Mouse (Mus musculus) E14TG2a.4 (cell line): ENCODE results near the gene Tenm2.

Experiments used
- H3K27me3 ChIP-seq: 2 replicates; pipeline ENCODE4 v1.6.1; 2014; ENCODE audit warnings: low read length, control low read depth; ENCODE audit not compliant: insufficient read depth
- H3K36me3 ChIP-seq: 2 replicates; pipeline ENCODE4 v1.6.1; 2014; ENCODE audit warnings: low read length, control low read depth; ENCODE audit not compliant: insufficient read depth
- H3K4me1 ChIP-seq: replicated peaks from 2 replicates; pipeline ENCODE4 v1.6.1; 2014; ENCODE audit warnings: low read depth, low read length, control low read depth
- H3K4me3 ChIP-seq: replicated peaks from 2 replicates; pipeline ENCODE4 v1.5.1; 2014; ENCODE audit warnings: mild to moderate bottlenecking, low read length
- H3K9me3 ChIP-seq: 2 replicates; pipeline ENCODE4 v1.6.1; 2014; ENCODE audit warnings: low read length, control low read depth
- CTCF ChIP-seq: conservative IDR thresholded peaks from 2 replicates; pipeline ENCODE4 v1.5.1; 2014; ENCODE audit warnings: low read length
- NANOG ChIP-seq: IDR thresholded peaks from 2 replicates; pipeline ENCODE4 v1.6.1; 2014; ENCODE audit warnings: borderline replicate concordance, low read length, mixed read lengths
- POU5F1 ChIP-seq: IDR thresholded peaks from 2 replicates; pipeline ENCODE4 v1.6.1; 2014; ENCODE audit warnings: low read length, borderline replicate concordance

The Tenm2 gene

DNA sequence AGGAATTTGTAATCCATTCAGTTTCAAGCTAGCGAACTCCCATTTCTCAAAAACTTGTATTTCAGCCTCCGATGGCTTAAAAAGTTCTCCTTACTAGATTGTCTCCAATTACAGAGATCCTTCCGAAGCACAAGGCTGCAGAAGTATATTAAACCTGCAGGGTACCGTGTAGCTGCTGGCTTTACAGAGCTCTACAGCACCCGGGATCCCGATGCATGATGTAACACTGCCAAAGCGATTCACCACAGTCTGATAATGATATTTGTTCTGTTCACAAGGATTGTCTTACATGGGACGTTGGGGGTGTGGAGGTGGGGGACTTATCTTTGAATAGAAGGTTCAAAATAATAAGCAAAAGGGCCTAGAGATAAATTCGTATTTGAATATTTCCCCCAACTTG is 564.6 kb downstream of the Tenm2 start:
- Histone ChIP-seq H3K4me1 (no peaks in the 10 kb centered on the region), H3K36me3 (no peaks in the 10 kb centered on the region), H3K4me3 (no peak overlapping the region), H3K27me3 (peaks cover 6% of the 10 kb centered on the region; the same call in 1 of the 2 replicates), H3K9me3 (no peaks in the 10 kb centered on the region)
- TF ChIP-seq POU5F1 = no peak
- TF ChIP-seq NANOG = no peak
- no peak for TF ChIP-seq CTCF

DNA sequence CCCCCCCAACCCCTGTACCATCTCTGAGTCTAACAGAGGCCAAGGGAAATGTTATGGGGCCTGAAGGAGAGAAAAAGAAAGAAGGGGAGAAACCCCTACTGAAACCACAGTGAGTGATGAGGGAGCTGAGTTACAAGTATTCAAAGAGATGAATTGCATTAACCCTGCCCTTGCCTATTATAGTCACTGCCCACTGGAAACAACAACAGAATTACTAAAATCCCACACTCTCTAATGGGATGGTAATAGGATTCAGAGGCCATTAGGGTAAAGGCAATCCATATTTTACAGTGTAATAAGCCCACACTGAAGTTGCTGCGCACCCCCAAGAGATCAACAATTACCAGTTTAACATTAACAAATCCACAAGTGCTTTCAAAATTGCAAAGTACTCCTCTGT is 571.7 kb downstream of the Tenm2 start:
- Histone ChIP-seq H3K9me3 (no peaks in the 10 kb centered on the region), H3K4me1 (no peaks in the 10 kb centered on the region), H3K36me3 (no peaks in the 10 kb centered on the region), H3K27me3 (no peaks in the 10 kb centered on the region), H3K4me3 (no peak overlapping the region)
- TF ChIP-seq NANOG (no peak), POU5F1 (no peak), CTCF (no peak)

DNA sequence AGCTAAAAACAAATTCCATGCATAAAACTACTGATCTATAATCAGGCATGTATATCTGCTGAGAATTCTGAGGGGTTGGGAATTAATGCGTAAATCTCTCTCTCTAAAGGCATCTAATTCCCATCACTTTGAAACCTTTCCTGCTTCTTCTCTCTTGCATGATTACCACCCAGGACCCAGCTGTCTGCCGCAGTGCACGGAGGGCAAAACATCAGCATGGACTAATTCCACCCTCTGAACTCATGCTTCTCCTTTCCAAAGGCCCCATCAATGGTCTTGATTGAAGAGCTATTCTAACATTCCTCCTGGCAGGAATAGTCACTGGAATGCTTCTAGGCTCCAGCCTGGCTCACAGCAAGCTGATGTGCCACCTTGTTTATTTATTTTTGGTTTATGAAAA is 572.2 kb downstream of the Tenm2 start:
- TF ChIP-seq CTCF (no peak), POU5F1 (no peak), NANOG (no peak)
- no peaks in the 10 kb centered on the region for H3K9me3 ChIP-seq
- no peaks in the 10 kb centered on the region for H3K4me1 ChIP-seq
- H3K36me3 ChIP-seq = no peaks in the 10 kb centered on the region
- H3K27me3 ChIP-seq = no peaks in the 10 kb centered on the region
- H3K4me3 ChIP-seq = no peak overlapping the region

DNA sequence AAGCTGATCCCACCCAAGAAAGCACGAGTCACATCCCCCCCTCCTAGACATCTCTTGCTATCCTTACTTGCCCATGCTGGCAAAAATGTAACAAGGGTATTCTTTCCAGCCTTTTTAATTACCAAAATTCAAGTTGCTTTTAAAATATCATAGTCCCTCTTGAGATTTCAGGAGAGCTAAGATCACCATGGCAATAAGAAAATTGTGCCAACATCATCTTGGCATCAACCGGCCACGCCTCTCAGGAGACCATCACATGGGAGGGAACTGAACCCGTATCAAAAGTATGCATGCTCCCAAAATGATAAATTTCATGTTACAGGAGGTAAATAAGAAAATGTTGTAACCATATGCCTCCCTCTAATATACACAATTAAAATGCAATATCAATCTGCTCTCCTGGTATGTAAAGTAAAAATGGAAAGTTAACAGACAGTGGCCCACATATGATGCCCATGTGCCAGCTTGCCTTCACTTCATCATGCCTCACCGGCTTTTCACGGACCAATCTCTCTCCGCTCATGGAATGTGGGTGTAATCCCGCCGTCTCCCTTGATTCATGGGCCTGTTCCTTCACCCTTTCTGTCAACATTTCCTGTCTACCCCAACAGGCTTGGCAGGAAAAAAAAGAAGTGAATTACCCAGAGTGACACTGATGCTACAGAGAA is 582.0 kb downstream of the Tenm2 start:
- H3K36me3 ChIP-seq = no peaks in the 10 kb centered on the region
- no peak overlapping the region for H3K4me3 ChIP-seq
- no peaks in the 10 kb centered on the region for H3K4me1 ChIP-seq
- no peaks in the 10 kb centered on the region for H3K9me3 ChIP-seq
- H3K27me3 ChIP-seq = no peaks in the 10 kb centered on the region
- TF ChIP-seq CTCF (no peak), POU5F1 (no peak), NANOG (no peak)

DNA sequence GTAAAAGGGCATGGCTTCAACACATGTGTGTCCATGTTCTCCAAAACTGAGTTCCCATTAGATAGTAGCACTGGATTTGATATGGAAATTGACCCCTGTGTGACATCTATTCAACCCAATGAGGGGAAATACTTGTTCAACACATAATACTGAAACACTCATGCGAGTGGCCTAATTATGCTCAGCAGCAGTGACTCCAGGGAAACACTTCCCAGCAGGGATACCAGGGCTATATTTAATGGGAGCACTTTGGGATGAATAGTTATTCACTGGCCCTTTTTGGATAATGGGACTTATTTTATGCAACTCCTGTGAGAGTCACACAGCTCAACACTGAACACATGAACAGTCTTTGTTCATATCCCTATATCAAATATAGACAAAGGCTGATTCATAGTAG is 588.6 kb downstream of the Tenm2 start:
- no peaks in the 10 kb centered on the region for H3K4me1 ChIP-seq
- no peaks in the 10 kb centered on the region for H3K27me3 ChIP-seq
- no peaks in the 10 kb centered on the region for H3K36me3 ChIP-seq
- no peaks in the 10 kb centered on the region for H3K9me3 ChIP-seq
- TF ChIP-seq CTCF = no peak
- TF ChIP-seq POU5F1 = no peak
- no peak for TF ChIP-seq NANOG
- no peak overlapping the region for H3K4me3 ChIP-seq

DNA sequence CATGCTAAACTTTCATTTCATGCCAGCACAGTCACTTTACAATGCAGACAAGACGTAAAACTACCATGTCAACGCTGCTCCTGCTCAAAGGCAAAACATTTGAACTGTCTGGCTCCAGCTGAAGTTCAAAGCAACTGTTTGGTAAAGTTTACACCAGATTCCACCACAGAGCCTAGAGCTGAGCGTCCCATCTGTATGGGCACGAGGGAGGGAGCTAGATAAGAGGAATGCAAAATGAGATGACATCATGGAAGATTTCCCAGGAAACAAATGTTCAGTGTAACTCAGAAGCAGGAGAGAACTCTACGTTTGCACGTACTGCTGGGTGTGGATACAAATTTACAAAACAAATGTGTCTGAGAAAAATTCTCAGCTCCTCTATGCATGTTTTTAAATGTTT is 600.7 kb downstream of the Tenm2 start:
- Histone ChIP-seq H3K27me3 (no peaks in the 10 kb centered on the region), H3K36me3 (no peaks in the 10 kb centered on the region), H3K4me3 (no peak overlapping the region), H3K9me3 (no peaks in the 10 kb centered on the region), H3K4me1 (no peaks in the 10 kb centered on the region)
- TF ChIP-seq NANOG (no peak), CTCF (no peak), POU5F1 (no peak)

DNA sequence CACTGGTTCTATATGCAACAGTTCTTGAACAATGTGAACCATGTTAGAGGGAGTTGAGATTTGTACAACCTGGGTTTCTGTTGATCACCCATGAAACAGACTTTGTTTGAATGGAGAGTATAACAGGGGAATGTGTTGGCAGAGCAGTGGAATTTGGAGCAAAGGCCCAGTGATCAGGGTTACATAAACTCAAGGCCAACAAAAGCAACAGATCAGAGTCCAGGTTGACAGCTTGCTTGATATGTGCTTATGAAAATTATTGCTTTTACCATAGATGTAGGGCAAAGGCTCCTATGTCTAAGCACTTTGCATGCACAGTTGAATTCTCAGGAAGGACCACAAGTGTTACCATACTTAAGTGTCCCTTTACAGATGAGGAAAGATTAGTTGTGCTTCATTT is 603.6 kb downstream of the Tenm2 start:
- no peaks in the 10 kb centered on the region for H3K36me3 ChIP-seq
- H3K27me3 ChIP-seq = no peaks in the 10 kb centered on the region
- H3K9me3 ChIP-seq = no peaks in the 10 kb centered on the region
- H3K4me3 ChIP-seq = no peak overlapping the region
- TF ChIP-seq NANOG = no peak
- no peak for TF ChIP-seq CTCF
- TF ChIP-seq POU5F1 = no peak
- H3K4me1 ChIP-seq = no peaks in the 10 kb centered on the region

DNA sequence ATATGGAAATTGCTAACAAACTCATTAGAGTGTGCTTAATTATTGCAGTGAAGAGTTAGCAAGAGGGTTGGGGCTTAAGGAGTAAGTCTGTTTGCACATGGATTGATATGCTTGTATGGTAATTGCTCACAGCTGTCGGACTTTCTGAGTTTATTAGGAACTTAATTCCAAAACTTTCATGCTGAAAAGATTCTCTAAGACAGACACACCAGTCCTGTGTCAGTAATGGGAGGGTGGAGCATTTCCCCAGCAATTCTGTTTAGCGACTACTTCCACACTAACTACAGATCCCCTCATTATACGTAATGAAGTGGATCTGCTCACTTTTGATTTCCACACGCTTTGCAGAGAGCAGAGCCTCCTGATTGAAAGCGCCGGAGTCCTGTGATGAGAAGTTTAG is 622.0 kb downstream of the Tenm2 start:
- Histone ChIP-seq H3K4me1 (no peaks in the 10 kb centered on the region), H3K36me3 (no peaks in the 10 kb centered on the region), H3K27me3 (no peaks in the 10 kb centered on the region), H3K9me3 (no peaks in the 10 kb centered on the region), H3K4me3 (no peak overlapping the region)
- TF ChIP-seq CTCF (no peak), POU5F1 (no peak), NANOG (no peak)

DNA sequence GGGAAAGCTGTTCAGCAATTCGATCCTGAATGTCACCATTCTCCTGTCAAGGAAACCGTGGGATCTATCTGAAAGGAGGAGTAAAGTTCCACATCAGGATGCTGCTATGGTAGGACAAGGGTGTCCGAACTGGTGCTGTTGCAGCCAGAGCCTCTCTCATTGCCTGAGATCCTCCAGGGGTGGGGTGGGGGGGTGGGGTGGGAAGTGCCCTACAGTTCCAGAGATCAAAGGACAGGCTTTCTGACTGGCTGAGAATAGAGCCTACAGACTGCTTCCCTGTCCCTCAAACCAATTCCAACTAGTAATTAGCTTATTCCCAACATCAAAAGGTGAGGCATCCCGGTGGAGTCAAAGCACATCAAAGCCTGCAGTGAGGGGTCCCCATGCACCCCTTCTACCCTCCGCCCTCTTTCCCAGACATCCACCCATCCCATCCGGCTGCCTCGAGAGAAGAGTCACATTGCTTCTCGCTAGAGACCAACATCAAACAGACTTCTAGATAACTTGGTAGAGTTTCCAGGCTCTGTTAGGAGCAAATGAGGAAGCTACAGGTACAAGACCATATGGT is 630.9 kb downstream of the Tenm2 start:
- H3K27me3 ChIP-seq = no peaks in the 10 kb centered on the region
- no peaks in the 10 kb centered on the region for H3K4me1 ChIP-seq
- no peak overlapping the region for H3K4me3 ChIP-seq
- H3K9me3 ChIP-seq = no peaks in the 10 kb centered on the region
- no peak for TF ChIP-seq POU5F1
- no peak for TF ChIP-seq NANOG
- TF ChIP-seq CTCF = no peak
- no peaks in the 10 kb centered on the region for H3K36me3 ChIP-seq
